Mouse (Mus musculus) CH12F3 (cell line): ENCODE measurements around the gene Neurog1.

ENCODE experiments used
- in situ Hi-C: fragments of 300-500 bp; cut with MboI; formaldehyde crosslinking; loops from 2 replicates; pipeline ENCODE4 v1.14.3; 2020; ENCODE audit warnings: low sequenced_read_pairs

The Neurog1 gene

GRCm38 (mm10) chr13:56221995-56222848, 29.7 kb downstream of the Neurog1 start:
- in situ Hi-C loops: no loop called here

- in situ Hi-C loops: no loop called here
Measured at GRCm38 (mm10) chr13:56221129-56221910, 30.6 kb downstream of the Neurog1 start.

GRCm38 (mm10) chr13:56219254-56219653, 32.7 kb downstream of the Neurog1 start:
- in situ Hi-C loops: no loop called here

DNA sequence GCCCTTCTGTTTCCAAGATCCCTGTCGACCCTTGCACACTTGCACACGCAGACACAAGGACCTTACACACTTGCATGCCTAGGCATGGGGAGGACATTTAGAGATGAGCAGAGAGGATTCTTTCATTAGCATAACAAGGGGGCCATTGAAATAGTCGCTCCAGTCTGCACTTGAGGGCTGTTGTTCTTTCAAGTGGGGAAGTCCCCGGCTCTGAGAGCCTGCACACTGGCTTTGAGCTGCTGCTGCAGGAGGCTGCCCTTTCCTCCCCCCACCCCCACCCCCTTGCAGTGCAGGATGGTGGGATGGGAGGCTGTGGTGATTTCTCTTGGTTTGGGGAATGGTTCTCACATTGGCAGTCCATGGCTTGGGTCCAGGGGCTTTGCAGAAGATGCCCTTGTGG, 35.9 kb downstream of the Neurog1 start:
- in situ Hi-C loops: no loop called here

DNA sequence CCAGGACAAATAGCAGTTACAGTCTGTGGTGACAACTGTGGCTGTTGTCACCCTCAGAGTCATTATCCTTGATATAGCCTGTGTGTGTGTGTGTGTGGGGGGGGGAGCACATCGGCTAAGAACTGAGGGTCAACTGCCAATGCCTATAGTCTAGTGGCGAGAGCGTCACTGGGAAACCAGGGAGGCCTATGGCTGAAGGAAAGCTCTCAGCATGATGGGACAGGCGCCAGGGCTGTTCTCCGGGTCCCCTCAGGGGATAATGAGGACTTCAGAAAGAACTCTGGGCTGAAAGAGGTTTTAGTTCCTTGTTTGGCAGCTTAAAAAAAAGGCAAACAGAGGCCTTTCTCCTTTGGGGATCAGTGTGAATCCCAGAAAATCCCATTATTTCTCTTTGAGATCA, 37.3 kb downstream of the Neurog1 start:
- in situ Hi-C loops: no loop called here

DNA sequence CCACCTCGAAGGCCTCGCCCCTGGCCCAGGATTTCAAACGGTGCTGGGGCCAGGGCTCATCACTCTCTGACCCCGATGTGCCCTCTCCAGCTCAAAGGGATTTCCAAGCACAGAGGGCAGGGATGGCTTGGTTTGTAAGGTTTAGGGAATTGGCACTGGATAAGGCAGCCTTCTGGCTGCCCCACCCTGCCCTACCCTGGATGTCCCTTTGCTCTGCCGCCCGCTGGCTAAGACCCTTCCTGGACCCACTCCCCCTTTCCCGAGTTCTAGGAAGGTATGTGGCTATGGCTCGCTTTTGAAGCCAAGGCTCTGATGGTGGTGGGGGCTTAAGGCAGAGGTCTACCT, 42.9 kb downstream of the Neurog1 start:
- in situ Hi-C loops: no loop called here

DNA sequence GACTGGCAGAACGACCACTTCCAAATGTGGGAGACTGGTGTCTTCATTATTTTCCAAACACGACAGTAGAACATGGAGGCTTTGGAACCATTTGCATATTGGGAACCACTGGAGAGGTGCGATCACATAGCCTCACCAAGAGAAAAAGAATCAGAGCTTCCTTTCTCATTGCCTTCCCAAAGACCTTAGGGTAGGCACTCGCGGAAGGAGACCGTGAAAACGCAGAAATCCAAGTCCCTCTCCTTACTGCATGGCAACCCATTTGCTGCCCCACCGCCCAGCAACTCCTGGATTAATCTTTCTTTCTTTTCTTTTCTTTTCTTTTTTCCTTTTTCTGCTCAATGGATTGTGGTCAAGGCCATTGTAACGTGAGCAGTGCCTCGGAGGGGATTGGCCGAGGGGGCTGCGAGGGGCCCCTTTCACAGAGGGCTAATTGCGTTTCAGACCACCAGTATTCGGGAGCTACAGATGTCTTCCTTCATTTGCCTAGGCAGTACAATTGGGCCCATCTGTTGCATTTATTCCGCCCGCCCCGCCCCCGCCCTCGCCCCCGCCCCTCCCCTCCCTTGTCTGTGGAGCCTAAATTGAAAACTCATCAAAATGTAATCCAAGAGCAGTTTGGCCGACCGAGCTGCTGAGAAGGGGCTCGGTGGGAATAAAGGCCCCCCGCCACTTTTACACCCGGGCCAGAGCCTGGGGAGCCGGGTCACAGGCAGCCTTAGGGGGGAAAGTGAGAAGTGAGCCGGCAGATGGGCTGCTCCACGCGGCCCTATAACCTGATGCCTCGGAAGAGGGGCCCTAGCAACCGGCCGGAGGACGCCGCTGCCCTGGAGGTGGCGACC, 43.5 kb downstream of the Neurog1 start:
- in situ Hi-C loops: no loop called here
